Mouse (Mus musculus): ENCODE measurements at regions not wholly inside any gene's neighbourhood (a gene's known extent, or its start where the extent isn't known, plus 50 kb on each side); places are given as distances from the start of the nearest gene placed in this dataset.

- no peaks in the 10 kb centered on the region for H3K9me3 ChIP-seq (ENCODE audit: control insufficient read depth, low read length)
- WGBS, result 91% methylated on average over 2 of the region's 2 CpGs
- ATAC-seq (ENCODE audit: low FRiP score), result no peak
- no peak overlapping the region for H3K4me2 ChIP-seq (replicated peaks)
- H3K9ac ChIP-seq, result no peak overlapping the region
- no peaks in the 10 kb centered on the region for H3K36me3 ChIP-seq (replicated peaks; ENCODE audit: control insufficient read depth, insufficient read depth)
- no peak for DNase-seq (ENCODE audit: low spot score)
- no peaks in the 10 kb centered on the region for H3K27me3 ChIP-seq (ENCODE audit: control insufficient read depth, insufficient read depth, low read length)
- H3K4me3 ChIP-seq (replicated peaks; ENCODE audit: low read length), result no peak overlapping the region
- H3K27ac ChIP-seq, result no peak overlapping the region
- no peaks in the 10 kb centered on the region for H3K4me1 ChIP-seq (replicated peaks; ENCODE audit: control insufficient read depth, insufficient read depth, low read length)
Measured at GRCm38 (mm10) chr8:116289237-116289636, 215.5 kb upstream of the Dynlrb2 start.

- ATAC-seq (ENCODE audit: low FRiP score) (no peak), DNase-seq (ENCODE audit: low spot score) (no peak)
- Histone ChIP-seq H3K27me3 (ENCODE audit: control insufficient read depth, insufficient read depth, low read length) (no peaks in the 10 kb centered on the region), H3K9ac (no peak overlapping the region), H3K4me1 (replicated peaks; ENCODE audit: control insufficient read depth, insufficient read depth, low read length) (no peaks in the 10 kb centered on the region), H3K4me3 (replicated peaks; ENCODE audit: low read length) (no peak overlapping the region), H3K9me3 (ENCODE audit: control insufficient read depth, low read length) (no peaks in the 10 kb centered on the region), H3K27ac (no peak overlapping the region), H3K4me2 (replicated peaks) (no peak overlapping the region), H3K36me3 (replicated peaks; ENCODE audit: control insufficient read depth, insufficient read depth) (no peaks in the 10 kb centered on the region)
- WGBS, result 79% methylated on average over 2 of the region's 3 CpGs
Measured at GRCm38 (mm10) chr8:116283990-116284389, 220.8 kb upstream of the Dynlrb2 start.

- Histone ChIP-seq H3K4me3 (replicated peaks; ENCODE audit: low read length) (no peak overlapping the region), H3K36me3 (replicated peaks; ENCODE audit: control insufficient read depth, insufficient read depth) (no peaks in the 10 kb centered on the region), H3K4me1 (replicated peaks; ENCODE audit: control insufficient read depth, insufficient read depth, low read length) (no peaks in the 10 kb centered on the region), H3K4me2 (replicated peaks) (no peak overlapping the region), H3K9me3 (ENCODE audit: control insufficient read depth, low read length) (no peaks in the 10 kb centered on the region), H3K9ac (no peak overlapping the region), H3K27ac (no peak overlapping the region), H3K27me3 (ENCODE audit: control insufficient read depth, insufficient read depth, low read length) (no peaks in the 10 kb centered on the region)
- DNase-seq (ENCODE audit: low spot score) (no peak), ATAC-seq (ENCODE audit: low FRiP score) (no peak)
- 95% methylated on average over 5 of the region's 5 CpGs for WGBS
Measured at GRCm38 (mm10) chr8:116282341-116282740, 222.4 kb upstream of the Dynlrb2 start.

- Histone ChIP-seq H3K4me1 (replicated peaks; ENCODE audit: control insufficient read depth, insufficient read depth, low read length) (no peaks in the 10 kb centered on the region), H3K4me3 (replicated peaks; ENCODE audit: low read length) (no peak overlapping the region), H3K9ac (no peak overlapping the region), H3K36me3 (replicated peaks; ENCODE audit: control insufficient read depth, insufficient read depth) (no peaks in the 10 kb centered on the region), H3K4me2 (replicated peaks) (no peak overlapping the region), H3K27me3 (ENCODE audit: control insufficient read depth, insufficient read depth, low read length) (no peaks in the 10 kb centered on the region), H3K27ac (no peak overlapping the region), H3K9me3 (ENCODE audit: control insufficient read depth, low read length) (no peaks in the 10 kb centered on the region)
- DNase-seq (ENCODE audit: low spot score), result no peak
- 86% methylated on average over 4 of the region's 4 CpGs for WGBS
- ATAC-seq (ENCODE audit: low FRiP score), result no peak
Measured at GRCm38 (mm10) chr8:116275014-116275413, 229.8 kb upstream of the Dynlrb2 start.

GRCm38 (mm10) chr8:116271238-116271637 lies 233.5 kb upstream of the Dynlrb2 start:
- Histone ChIP-seq H3K27me3 (ENCODE audit: control insufficient read depth, insufficient read depth, low read length) (no peaks in the 10 kb centered on the region), H3K9ac (no peak overlapping the region), H3K36me3 (replicated peaks; ENCODE audit: control insufficient read depth, insufficient read depth) (no peaks in the 10 kb centered on the region), H3K4me1 (replicated peaks; ENCODE audit: control insufficient read depth, insufficient read depth, low read length) (peaks cover 5% of the 10 kb centered on the region; the same call in 1 of the 2 replicates), H3K27ac (no peak overlapping the region), H3K4me2 (replicated peaks) (no peak overlapping the region), H3K9me3 (ENCODE audit: control insufficient read depth, low read length) (no peaks in the 10 kb centered on the region), H3K4me3 (replicated peaks; ENCODE audit: low read length) (no peak overlapping the region)
- ATAC-seq (ENCODE audit: low FRiP score) (no peak), DNase-seq (ENCODE audit: low spot score) (no peak)
- WGBS, result 91% methylated on average over 6 of the region's 6 CpGs

- Histone ChIP-seq H3K9me3 (ENCODE audit: control insufficient read depth, low read length) (no peaks in the 10 kb centered on the region), H3K4me2 (replicated peaks) (no peak overlapping the region), H3K27me3 (ENCODE audit: control insufficient read depth, insufficient read depth, low read length) (no peaks in the 10 kb centered on the region), H3K36me3 (replicated peaks; ENCODE audit: control insufficient read depth, insufficient read depth) (no peaks in the 10 kb centered on the region), H3K4me1 (replicated peaks; ENCODE audit: control insufficient read depth, insufficient read depth, low read length) (peaks cover 5% of the 10 kb centered on the region; the same call in 1 of the 2 replicates), H3K27ac (no peak overlapping the region), H3K4me3 (replicated peaks; ENCODE audit: low read length) (no peak overlapping the region), H3K9ac (no peak overlapping the region)
- DNase-seq (ENCODE audit: low spot score) (no peak), ATAC-seq (ENCODE audit: low FRiP score) (no peak)
Measured at GRCm38 (mm10) chr8:116269393-116269792, 235.4 kb upstream of the Dynlrb2 start.

- ATAC-seq (ENCODE audit: low FRiP score), result no peak
- Histone ChIP-seq H3K27me3 (ENCODE audit: control insufficient read depth, insufficient read depth, low read length) (no peaks in the 10 kb centered on the region), H3K27ac (no peak overlapping the region), H3K4me1 (replicated peaks; ENCODE audit: control insufficient read depth, insufficient read depth, low read length) (peaks cover 5% of the 10 kb centered on the region; the same call in 1 of the 2 replicates), H3K36me3 (replicated peaks; ENCODE audit: control insufficient read depth, insufficient read depth) (no peaks in the 10 kb centered on the region), H3K4me3 (replicated peaks; ENCODE audit: low read length) (no peak overlapping the region), H3K9me3 (ENCODE audit: control insufficient read depth, low read length) (no peaks in the 10 kb centered on the region), H3K9ac (no peak overlapping the region), H3K4me2 (replicated peaks) (no peak overlapping the region)
- WGBS, result 93% methylated on average over 2 of the region's 2 CpGs
- DNase-seq (ENCODE audit: low spot score), result no peak
Measured at GRCm38 (mm10) chr8:116268685-116269084, 236.1 kb upstream of the Dynlrb2 start.

- no peak overlapping the region for H3K4me3 ChIP-seq (replicated peaks; ENCODE audit: low read length)
- H3K4me1 ChIP-seq (replicated peaks; ENCODE audit: control insufficient read depth, insufficient read depth, low read length), result peaks cover 5% of the 10 kb centered on the region; the same call in 1 of the 2 replicates
- no peaks in the 10 kb centered on the region for H3K27me3 ChIP-seq (ENCODE audit: control insufficient read depth, insufficient read depth, low read length)
- ATAC-seq (ENCODE audit: low FRiP score), result no peak
- H3K4me2 ChIP-seq (replicated peaks), result no peak overlapping the region
- no peak for DNase-seq (ENCODE audit: low spot score)
- 64% methylated on average over 9 of the region's 9 CpGs for WGBS
- H3K9me3 ChIP-seq (ENCODE audit: control insufficient read depth, low read length), result no peaks in the 10 kb centered on the region
- no peak overlapping the region for H3K27ac ChIP-seq
- H3K36me3 ChIP-seq (replicated peaks; ENCODE audit: control insufficient read depth, insufficient read depth), result no peaks in the 10 kb centered on the region
- no peak overlapping the region for H3K9ac ChIP-seq
Measured at GRCm38 (mm10) chr8:116268161-116268560, 236.6 kb upstream of the Dynlrb2 start.

GRCm38 (mm10) chr8:116267021-116267420 lies 237.8 kb upstream of the Dynlrb2 start:
- Histone ChIP-seq H3K9me3 (ENCODE audit: control insufficient read depth, low read length) (no peaks in the 10 kb centered on the region), H3K4me3 (replicated peaks; ENCODE audit: low read length) (no peak overlapping the region), H3K36me3 (replicated peaks; ENCODE audit: control insufficient read depth, insufficient read depth) (no peaks in the 10 kb centered on the region), H3K27me3 (ENCODE audit: control insufficient read depth, insufficient read depth, low read length) (no peaks in the 10 kb centered on the region), H3K4me1 (replicated peaks; ENCODE audit: control insufficient read depth, insufficient read depth, low read length) (peaks cover 5% of the 10 kb centered on the region; the same call in 1 of the 2 replicates), H3K4me2 (replicated peaks) (no peak overlapping the region), H3K9ac (no peak overlapping the region), H3K27ac (no peak overlapping the region)
- ATAC-seq (ENCODE audit: low FRiP score), result no peak
- 79% methylated on average over 4 of the region's 4 CpGs for WGBS
- DNase-seq (ENCODE audit: low spot score), result no peak

GRCm38 (mm10) chr8:116265591-116265990 lies 239.2 kb upstream of the Dynlrb2 start:
- H3K9ac ChIP-seq, result no peak overlapping the region
- 92% methylated on average over 3 of the region's 3 CpGs for WGBS
- H3K9me3 ChIP-seq (ENCODE audit: control insufficient read depth, low read length), result no peaks in the 10 kb centered on the region
- no peak for ATAC-seq (ENCODE audit: low FRiP score)
- H3K4me1 ChIP-seq (replicated peaks; ENCODE audit: control insufficient read depth, insufficient read depth, low read length), result peaks cover 5% of the 10 kb centered on the region; the same call in 1 of the 2 replicates
- H3K27ac ChIP-seq, result no peak overlapping the region
- H3K36me3 ChIP-seq (replicated peaks; ENCODE audit: control insufficient read depth, insufficient read depth), result no peaks in the 10 kb centered on the region
- no peak overlapping the region for H3K4me2 ChIP-seq (replicated peaks)
- no peak for DNase-seq (ENCODE audit: low spot score)
- no peak overlapping the region for H3K4me3 ChIP-seq (replicated peaks; ENCODE audit: low read length)
- H3K27me3 ChIP-seq (ENCODE audit: control insufficient read depth, insufficient read depth, low read length), result no peaks in the 10 kb centered on the region

All from hindbrain, embryonic 14.5 days (tissue).